Mouse (Mus musculus) testis, adult 2 months (tissue): ENCODE measurements at regions not wholly inside any gene's neighbourhood (a gene's known extent, or its start where the extent isn't known, plus 50 kb on each side); places are given as distances from the start of the nearest gene placed in this dataset.
"Not testable (repeated sequence)": the region's sequence is repeated elsewhere in the genome, so short reads cannot be mapped to it uniquely, and the experiment has no call there.

Experiments
- H3K27ac ChIP-seq: fragments of 200-500 bp; 2 replicates; pipeline ENCODE4 v1.5.1; 2012; ENCODE audit warnings: low read depth, low read length; ENCODE audit not compliant: control insufficient read depth, insufficient read depth
- H3K27me3 ChIP-seq: fragments of 200-500 bp; 2 replicates; pipeline ENCODE4 v1.6.1; 2012; ENCODE audit warnings: mild to moderate bottlenecking, low read length, moderate library complexity; ENCODE audit not compliant: control insufficient read depth, insufficient read depth
- H3K36me3 ChIP-seq: fragments of 200-500 bp; 2 replicates; pipeline ENCODE4 v1.6.1; 2012; ENCODE audit warnings: mild to moderate bottlenecking, low read length; ENCODE audit not compliant: control insufficient read depth, insufficient read depth
- H3K4me1 ChIP-seq: fragments of 200-500 bp; 2 replicates; pipeline ENCODE4 v1.6.1; 2012; ENCODE audit warnings: low read length; ENCODE audit not compliant: control insufficient read depth, insufficient read depth
- H3K4me3 ChIP-seq: fragments of 200-500 bp; 2 replicates; pipeline ENCODE4 v1.5.1; 2012; ENCODE audit warnings: low read depth, mild to moderate bottlenecking, low read length, moderate library complexity, mixed read lengths; ENCODE audit not compliant: control insufficient read depth
- CTCF ChIP-seq: fragments of 200-500 bp; IDR thresholded peaks from 2 replicates; pipeline ENCODE4 v1.5.1; 2012; ENCODE audit warnings: low read depth, mild to moderate bottlenecking, inconsistent platforms, low read length, moderate library complexity; ENCODE audit not compliant: control insufficient read depth, insufficient read depth, insufficient replicate concordance
- POLR2A ChIP-seq: fragments of 200-500 bp; IDR thresholded peaks from 2 replicates; pipeline ENCODE4 v1.6.1; 2012; ENCODE audit warnings: low read depth, mild to moderate bottlenecking, inconsistent platforms, low read length, moderate library complexity; ENCODE audit not compliant: control insufficient read depth

DNA sequence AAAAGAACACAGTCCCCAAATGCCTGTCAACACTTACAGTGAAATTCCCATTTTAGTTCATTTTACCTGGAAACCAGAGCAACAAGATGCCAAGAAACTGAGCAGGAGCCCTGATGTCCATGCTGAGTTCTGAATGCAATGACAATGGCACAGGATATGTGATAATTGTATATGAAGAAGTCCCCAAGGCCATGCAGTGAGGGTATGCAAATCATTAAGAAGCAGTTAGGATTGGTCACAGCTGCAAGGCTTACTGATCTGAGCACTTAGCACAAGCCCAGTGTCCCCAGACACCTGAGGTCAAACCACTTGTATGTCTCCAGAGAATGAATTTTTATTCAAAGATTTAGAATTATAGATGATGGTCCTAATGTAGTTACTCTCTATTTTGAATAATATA lies 419.0 kb upstream of the Tacstd2 start:
- not testable (repeated sequence) for H3K4me1 ChIP-seq, H3K36me3 ChIP-seq, H3K27me3 ChIP-seq, H3K4me3 ChIP-seq, H3K27ac ChIP-seq

- H3K4me1 ChIP-seq, H3K27me3 ChIP-seq, H3K36me3 ChIP-seq, H3K27ac ChIP-seq, H3K4me3 ChIP-seq: not testable (repeated sequence)
These were observed 395.9 kb upstream of the Tacstd2 start for GRCm38 (mm10) chr6:67931499-67931898.

DNA sequence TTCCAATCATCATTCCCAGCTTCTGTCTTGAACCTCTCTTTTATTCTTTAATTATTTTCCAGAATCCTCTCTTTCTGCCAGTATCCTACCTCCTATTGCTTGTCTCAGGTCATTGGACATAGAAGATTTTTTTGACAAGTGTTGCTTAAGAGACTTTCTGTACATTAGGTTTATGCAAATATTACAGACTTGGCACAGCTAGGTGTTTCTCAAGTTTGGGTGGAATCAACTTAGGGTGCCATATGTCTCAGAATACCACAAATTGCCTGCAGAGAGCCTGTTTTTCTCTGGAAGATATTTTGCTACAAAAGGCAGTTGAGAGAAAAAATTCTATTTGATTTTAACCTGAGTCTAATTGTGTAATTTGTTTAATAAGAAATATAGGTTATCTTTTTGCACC lies 386.9 kb upstream of the Tacstd2 start:
- H3K27ac ChIP-seq: no peak overlapping the region
- H3K27me3 ChIP-seq: no peaks in the 10 kb centered on the region
- H3K4me1 ChIP-seq: no peaks in the 10 kb centered on the region
- H3K36me3 ChIP-seq: no peaks in the 10 kb centered on the region
- no peak for TF ChIP-seq POLR2A
- no peak for TF ChIP-seq CTCF
- H3K4me3 ChIP-seq: no peak overlapping the region

GRCm38 (mm10) chr6:67913903-67914302 lies 378.3 kb upstream of the Tacstd2 start:
- no peak overlapping the region for H3K4me3 ChIP-seq
- H3K27me3 ChIP-seq: no peaks in the 10 kb centered on the region
- no peaks in the 10 kb centered on the region for H3K4me1 ChIP-seq
- TF ChIP-seq CTCF (no peak), POLR2A (no peak)
- no peak overlapping the region for H3K27ac ChIP-seq
- H3K36me3 ChIP-seq: no peaks in the 10 kb centered on the region

GRCm38 (mm10) chr6:67913309-67913708 lies 377.7 kb upstream of the Tacstd2 start:
- Histone ChIP-seq H3K27ac (no peak overlapping the region), H3K4me3 (no peak overlapping the region), H3K27me3 (no peaks in the 10 kb centered on the region), H3K4me1 (no peaks in the 10 kb centered on the region), H3K36me3 (no peaks in the 10 kb centered on the region)
- TF ChIP-seq CTCF: no peak

- no peaks in the 10 kb centered on the region for H3K36me3 ChIP-seq
- H3K27me3 ChIP-seq: no peaks in the 10 kb centered on the region
- H3K4me1 ChIP-seq: no peaks in the 10 kb centered on the region
- no peak for TF ChIP-seq CTCF
- TF ChIP-seq POLR2A: no peak
- no peak overlapping the region for H3K27ac ChIP-seq
- no peak overlapping the region for H3K4me3 ChIP-seq
These were observed 360.9 kb upstream of the Tacstd2 start for GRCm38 (mm10) chr6:67896495-67896894.

DNA sequence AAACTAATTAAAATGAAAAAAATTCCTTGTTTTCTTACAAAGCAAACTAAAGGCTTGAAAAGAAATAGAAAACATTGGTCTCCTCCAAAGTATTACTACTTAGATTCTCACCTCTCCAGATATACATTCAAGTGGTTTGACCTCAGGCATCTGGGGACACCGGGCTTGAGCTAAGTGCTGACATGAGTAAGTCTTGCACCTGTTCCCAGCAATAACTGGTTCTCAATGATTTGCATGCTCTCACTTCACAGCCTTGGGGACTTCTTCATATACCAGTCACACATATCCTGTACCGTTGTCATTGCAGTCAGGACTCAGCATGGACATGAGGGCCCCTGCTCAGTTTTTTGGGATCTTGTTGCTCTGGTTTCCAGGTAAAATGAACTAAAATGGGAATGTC lies 360.3 kb upstream of the Tacstd2 start:
- H3K36me3 ChIP-seq: no peaks in the 10 kb centered on the region
- no peaks in the 10 kb centered on the region for H3K27me3 ChIP-seq
- TF ChIP-seq CTCF (no peak), POLR2A (no peak)
- no peaks in the 10 kb centered on the region for H3K4me1 ChIP-seq
- no peak overlapping the region for H3K27ac ChIP-seq
- H3K4me3 ChIP-seq: no peak overlapping the region

DNA sequence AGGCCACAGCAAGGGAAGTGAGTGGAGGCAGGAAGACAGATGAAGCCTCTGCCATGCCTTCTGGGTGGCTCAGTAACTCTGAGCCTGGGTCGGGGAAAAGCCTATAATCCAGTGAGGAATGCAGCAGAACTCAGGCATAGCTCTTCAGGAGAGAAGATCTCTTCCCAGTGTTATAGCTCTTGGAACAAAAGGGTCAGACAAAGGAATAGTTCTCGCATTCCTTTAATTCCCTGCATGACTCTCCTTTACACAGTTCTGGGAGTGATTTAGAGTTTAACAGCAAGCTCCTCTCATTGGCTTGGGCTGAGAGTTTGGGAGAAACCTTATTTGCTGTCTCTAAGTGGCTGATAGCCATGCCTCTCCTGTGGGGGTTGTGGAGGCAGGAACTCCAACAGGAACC lies 352.0 kb upstream of the Tacstd2 start:
- no peak overlapping the region for H3K27ac ChIP-seq
- H3K27me3 ChIP-seq: no peaks in the 10 kb centered on the region
- TF ChIP-seq CTCF: no peak
- no peak for TF ChIP-seq POLR2A
- no peaks in the 10 kb centered on the region for H3K4me1 ChIP-seq
- no peak overlapping the region for H3K4me3 ChIP-seq
- no peaks in the 10 kb centered on the region for H3K36me3 ChIP-seq
